Mouse (Mus musculus): ENCODE results near the gene Rarres1. TPM values are rescaled to one million over a fixed set of nuclear protein-coding genes. Genes with fewer than 3 reads are reported as not detected.

Rarres1 gene
- polyA plus RNA-seq, 1 experiment, result not detected

DNA sequence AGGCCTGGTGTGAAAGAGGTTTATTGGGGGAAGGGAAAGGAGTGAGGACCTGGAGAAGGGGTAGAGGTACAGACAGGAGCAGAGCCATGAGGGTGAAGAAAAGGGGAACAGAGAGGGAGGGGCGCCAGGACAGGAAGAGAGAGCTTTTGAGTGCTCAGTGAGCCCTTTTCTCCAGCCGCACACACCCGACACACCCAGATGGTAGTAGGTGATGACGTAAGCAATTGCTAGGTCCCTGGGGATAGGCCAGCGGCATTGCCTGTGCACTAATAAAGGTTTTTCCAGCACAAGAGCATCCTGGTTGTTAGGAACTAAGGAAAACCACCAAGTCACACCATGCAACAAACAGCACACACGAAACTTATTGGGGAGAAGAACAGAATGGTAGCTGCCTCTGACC, 9.4 kb upstream of the Rarres1 start:
- Histone ChIP-seq H3ac (ENCODE audit: control insufficient read depth, insufficient read length) (no peak overlapping the region), H3K27me3 (ENCODE audit: control insufficient read depth, insufficient read depth, insufficient read length) (no peaks in the 10 kb centered on the region), H3K4me3 (no peak overlapping the region), H3K4me2 (ENCODE audit: low read depth) (no peak overlapping the region), H3K36me3 (ENCODE audit: control insufficient read depth, insufficient read depth) (no peaks in the 10 kb centered on the region), H3K79me2 (ENCODE audit: control insufficient read depth, insufficient read depth) (no peaks in the 10 kb centered on the region)
- TF ChIP-seq POLR2AphosphoS2 (IDR thresholded peaks at IDR 0.05; ENCODE audit: insufficient read length, low read depth) (no peak), SRF (IDR thresholded peaks at IDR 0.05; ENCODE audit: control insufficient read depth, insufficient read length, low read depth) (no peak), REST (IDR thresholded peaks at IDR 0.05; ENCODE audit: insufficient read depth, insufficient read length) (no peak), MYOD1 (IDR thresholded peaks at IDR 0.05; ENCODE audit: control insufficient read depth in 1 of 3, insufficient read length in 2 of 3, low read depth in 2 of 3) (no peak), USF1 (IDR thresholded peaks at IDR 0.05; ENCODE audit: low read depth) (no peak), TCF3 (IDR thresholded peaks at IDR 0.05; ENCODE audit: insufficient read length, low read depth) (no peak), POLR2A (IDR thresholded peaks at IDR 0.05; ENCODE audit: insufficient read length, low read depth) (no peak), MYOG (IDR thresholded peaks at IDR 0.05; ENCODE audit: control insufficient read depth in 1 of 3, insufficient read depth in 1 of 3, insufficient read length in 2 of 3, low read depth in 2 of 3) (no peak), TCF12 (IDR thresholded peaks at IDR 0.05; ENCODE audit: insufficient read depth, poor library complexity, severe bottlenecking) (no peak), E2F4 (IDR thresholded peaks at IDR 0.05; ENCODE audit: insufficient read depth) (no peak), MAX (IDR thresholded peaks at IDR 0.05; ENCODE audit: low read depth) (no peak), CEBPB (IDR thresholded peaks at IDR 0.05; ENCODE audit: insufficient read depth, poor library complexity, severe bottlenecking) (no peak)

DNA sequence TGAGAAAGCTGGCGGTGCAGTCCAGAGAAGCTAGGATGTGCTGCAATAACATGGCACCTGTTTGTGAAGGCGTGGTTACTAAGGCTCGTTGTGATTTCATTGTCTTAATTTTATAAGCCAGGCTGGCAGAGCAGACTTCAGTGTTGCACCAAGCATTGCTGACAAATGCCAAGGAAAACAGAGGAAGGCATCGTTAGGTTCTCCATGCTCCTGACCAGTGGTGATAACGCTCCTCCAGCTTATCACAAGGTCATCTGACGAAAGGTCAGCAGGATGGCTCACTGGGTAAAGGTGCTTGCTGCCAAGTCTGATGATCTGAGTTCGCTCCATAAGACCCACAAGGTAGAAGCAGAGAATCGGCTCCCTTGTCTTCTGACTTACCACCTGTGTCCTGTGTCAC, 7.4 kb upstream of the Rarres1 start:
- Histone ChIP-seq H3K36me3 (ENCODE audit: control insufficient read depth, insufficient read depth) (no peaks in the 10 kb centered on the region), H3K79me2 (ENCODE audit: control insufficient read depth, insufficient read depth) (no peaks in the 10 kb centered on the region), H3K4me2 (ENCODE audit: low read depth) (no peak overlapping the region), H3K27me3 (ENCODE audit: control insufficient read depth, insufficient read depth, insufficient read length) (no peaks in the 10 kb centered on the region), H3ac (ENCODE audit: control insufficient read depth, insufficient read length) (no peak overlapping the region), H3K4me3 (no peak overlapping the region)
- no peak for TF ChIP-seq SRF (IDR thresholded peaks at IDR 0.05; ENCODE audit: control insufficient read depth, insufficient read length, low read depth)
- no peak for TF ChIP-seq POLR2A (IDR thresholded peaks at IDR 0.05; ENCODE audit: insufficient read length, low read depth)
- no peak for TF ChIP-seq REST (IDR thresholded peaks at IDR 0.05; ENCODE audit: insufficient read depth, insufficient read length)
- no peak for TF ChIP-seq TCF3 (IDR thresholded peaks at IDR 0.05; ENCODE audit: insufficient read length, low read depth)
- no peak for TF ChIP-seq MYOD1 (IDR thresholded peaks at IDR 0.05; ENCODE audit: control insufficient read depth in 1 of 3, insufficient read length in 2 of 3, low read depth in 2 of 3)
- TF ChIP-seq CEBPB (IDR thresholded peaks at IDR 0.05; ENCODE audit: insufficient read depth, poor library complexity, severe bottlenecking), result no peak
- TF ChIP-seq USF1 (IDR thresholded peaks at IDR 0.05; ENCODE audit: low read depth), result no peak

- Histone ChIP-seq H3K36me3 (ENCODE audit: control insufficient read depth, insufficient read depth) (no peaks in the 10 kb centered on the region), H3ac (ENCODE audit: control insufficient read depth, insufficient read length) (no peak overlapping the region), H3K4me2 (ENCODE audit: low read depth) (no peak overlapping the region), H3K79me2 (ENCODE audit: control insufficient read depth, insufficient read depth) (no peaks in the 10 kb centered on the region), H3K27me3 (ENCODE audit: control insufficient read depth, insufficient read depth, insufficient read length) (peaks cover 10% of the 10 kb centered on the region), H3K4me3 (no peak overlapping the region)
- no peak for TF ChIP-seq TCF3 (IDR thresholded peaks at IDR 0.05; ENCODE audit: insufficient read length, low read depth)
- no peak for TF ChIP-seq CEBPB (IDR thresholded peaks at IDR 0.05; ENCODE audit: insufficient read depth, poor library complexity, severe bottlenecking)
- no peak for TF ChIP-seq POLR2A (IDR thresholded peaks at IDR 0.05; ENCODE audit: insufficient read length, low read depth)
- TF ChIP-seq POLR2AphosphoS2 (IDR thresholded peaks at IDR 0.05; ENCODE audit: insufficient read length, low read depth), result no peak
- TF ChIP-seq MAX (IDR thresholded peaks at IDR 0.05; ENCODE audit: low read depth), result no peak
- no peak for TF ChIP-seq TCF12 (IDR thresholded peaks at IDR 0.05; ENCODE audit: insufficient read depth, poor library complexity, severe bottlenecking)
- TF ChIP-seq E2F4 (IDR thresholded peaks at IDR 0.05; ENCODE audit: insufficient read depth), result no peak
Measured at GRCm38 (mm10) chr3:67520568-67521143, 5.3 kb upstream of the Rarres1 start.

GRCm38 (mm10) chr3:67514801-67515273, 486 bp downstream of the Rarres1 start:
- Histone ChIP-seq H3K36me3 (ENCODE audit: control insufficient read depth, insufficient read depth) (no peaks in the 10 kb centered on the region), H3K4me2 (ENCODE audit: low read depth) (no peak overlapping the region), H3K27me3 (ENCODE audit: control insufficient read depth, insufficient read depth, insufficient read length) (peaks cover 20% of the 10 kb centered on the region), H3K79me2 (ENCODE audit: control insufficient read depth, insufficient read depth) (no peaks in the 10 kb centered on the region), H3ac (ENCODE audit: control insufficient read depth, insufficient read length) (no peak overlapping the region), H3K4me3 (no peak overlapping the region)
- TF ChIP-seq MAX (IDR thresholded peaks at IDR 0.05; ENCODE audit: low read depth) (no peak), USF1 (IDR thresholded peaks at IDR 0.05; ENCODE audit: low read depth) (no peak), SRF (IDR thresholded peaks at IDR 0.05; ENCODE audit: control insufficient read depth, insufficient read length, low read depth) (no peak), MYOD1 (IDR thresholded peaks at IDR 0.05; ENCODE audit: control insufficient read depth in 1 of 3, insufficient read length in 2 of 3, low read depth in 2 of 3) (no peak), MYOG (IDR thresholded peaks at IDR 0.05; ENCODE audit: control insufficient read depth in 1 of 3, insufficient read depth in 1 of 3, insufficient read length in 2 of 3, low read depth in 2 of 3) (no peak), POLR2AphosphoS2 (IDR thresholded peaks at IDR 0.05; ENCODE audit: insufficient read length, low read depth) (no peak), TCF3 (IDR thresholded peaks at IDR 0.05; ENCODE audit: insufficient read length, low read depth) (no peak), TCF12 (IDR thresholded peaks at IDR 0.05; ENCODE audit: insufficient read depth, poor library complexity, severe bottlenecking) (no peak), POLR2A (IDR thresholded peaks at IDR 0.05; ENCODE audit: insufficient read length, low read depth) (no peak), E2F4 (IDR thresholded peaks at IDR 0.05; ENCODE audit: insufficient read depth) (no peak), CEBPB (IDR thresholded peaks at IDR 0.05; ENCODE audit: insufficient read depth, poor library complexity, severe bottlenecking) (no peak), REST (IDR thresholded peaks at IDR 0.05; ENCODE audit: insufficient read depth, insufficient read length) (no peak)

- H3K27me3 ChIP-seq (ENCODE audit: control insufficient read depth, insufficient read depth, insufficient read length), result peaks cover 20% of the 10 kb centered on the region
Measured at GRCm38 (mm10) chr3:67512807-67513206, 2.5 kb downstream of the Rarres1 start.

More at GRCm38 (mm10) chr3:67512807-67513206, 2.5 kb downstream of the Rarres1 start:
- Histone ChIP-seq H3K4me3 (no peak overlapping the region), H3ac (ENCODE audit: control insufficient read depth, insufficient read length) (no peak overlapping the region), H3K4me2 (ENCODE audit: low read depth) (no peak overlapping the region), H3K36me3 (ENCODE audit: control insufficient read depth, insufficient read depth) (no peaks in the 10 kb centered on the region), H3K79me2 (ENCODE audit: control insufficient read depth, insufficient read depth) (no peaks in the 10 kb centered on the region)
- TF ChIP-seq SRF (IDR thresholded peaks at IDR 0.05; ENCODE audit: control insufficient read depth, insufficient read length, low read depth), result no peak
- TF ChIP-seq E2F4 (IDR thresholded peaks at IDR 0.05; ENCODE audit: insufficient read depth), result no peak
- TF ChIP-seq REST (IDR thresholded peaks at IDR 0.05; ENCODE audit: insufficient read depth, insufficient read length), result no peak
- no peak for TF ChIP-seq TCF12 (IDR thresholded peaks at IDR 0.05; ENCODE audit: insufficient read depth, poor library complexity, severe bottlenecking)
- no peak for TF ChIP-seq MAX (IDR thresholded peaks at IDR 0.05; ENCODE audit: low read depth)
- TF ChIP-seq USF1 (IDR thresholded peaks at IDR 0.05; ENCODE audit: low read depth), result no peak
- no peak for TF ChIP-seq MYOD1 (IDR thresholded peaks at IDR 0.05; ENCODE audit: control insufficient read depth in 1 of 3, insufficient read length in 2 of 3, low read depth in 2 of 3)
- no peak for TF ChIP-seq POLR2AphosphoS2 (IDR thresholded peaks at IDR 0.05; ENCODE audit: insufficient read length, low read depth)
- no peak for TF ChIP-seq POLR2A (IDR thresholded peaks at IDR 0.05; ENCODE audit: insufficient read length, low read depth)
- no peak for TF ChIP-seq TCF3 (IDR thresholded peaks at IDR 0.05; ENCODE audit: insufficient read length, low read depth)
- no peak for TF ChIP-seq CEBPB (IDR thresholded peaks at IDR 0.05; ENCODE audit: insufficient read depth, poor library complexity, severe bottlenecking)
- no peak for TF ChIP-seq MYOG (IDR thresholded peaks at IDR 0.05; ENCODE audit: control insufficient read depth in 1 of 3, insufficient read depth in 1 of 3, insufficient read length in 2 of 3, low read depth in 2 of 3)
